8 mouse cellular contexts compared by ENCODE assay signal in genomic region chr7:110628273-110628600, GRCm38 (mm10). TPM values are rescaled to one million over a fixed set of nuclear protein-coding genes. Genes with fewer than 3 reads are reported as not detected.
A peak's percentile ranks its signal among the peaks of the same experiment; 100 is the strongest.
DNase-seq lines count a peak whose midpoint lies in the region; ATAC-seq and TF ChIP-seq lines count a peak whose summit lies in the region.

No protein-coding gene starts in this region.

- no peaks in the 10 kb centered on the region for H3K36me3 ChIP-seq in heart, embryonic 10.5 days
- no peaks in the 10 kb centered on the region for H3K36me3 ChIP-seq in E14TG2a.4 (ENCODE audit: insufficient read depth, low read length)
- no peaks in the 10 kb centered on the region for H3K36me3 ChIP-seq in forebrain, embryonic 16.5 days (ENCODE audit: control insufficient read depth, insufficient read depth)
- no peaks in the 10 kb centered on the region for H3K36me3 ChIP-seq in liver, embryonic 16.5 days (ENCODE audit: control insufficient read depth, insufficient read depth)

- peaks cover 73% of the 10 kb centered on the region for H3K27me3 ChIP-seq in heart, embryonic 10.5 days (ENCODE audit: insufficient read depth, poor library complexity, severe bottlenecking)
- H3K27me3 ChIP-seq in E14TG2a.4 (ENCODE audit: insufficient read depth, low read length), result peaks cover 89% of the 10 kb centered on the region
- H3K27me3 ChIP-seq in forebrain, embryonic 16.5 days (replicated peaks; ENCODE audit: control insufficient read depth, insufficient read depth, low read length), result peaks cover 43% of the 10 kb centered on the region
- peaks cover 68% of the 10 kb centered on the region for H3K27me3 ChIP-seq in liver, embryonic 16.5 days (ENCODE audit: control insufficient read depth, insufficient read depth, low read depth, low read length)

- H3K4me1 ChIP-seq in heart, embryonic 10.5 days, result peaks cover 61% of the 10 kb centered on the region
- peaks cover 62% of the 10 kb centered on the region for H3K4me1 ChIP-seq in E14TG2a.4 (replicated peaks; ENCODE audit: low read depth, low read length)
- H3K4me1 ChIP-seq in forebrain, embryonic 16.5 days (replicated peaks; ENCODE audit: control insufficient read depth, insufficient read depth, low read length), result peaks cover 40% of the 10 kb centered on the region
- H3K4me1 ChIP-seq in liver, embryonic 16.5 days (ENCODE audit: control insufficient read depth, low read depth, low read length), result peaks cover 6% of the 10 kb centered on the region

- ATAC-seq in forebrain, embryonic 16.5 days, result no peak
- ATAC-seq in liver, embryonic 16.5 days (ENCODE audit: low read depth), result no peak

- H3K27ac ChIP-seq in heart, embryonic 10.5 days, result peak overlapping the region; percentile 75
- no peak overlapping the region for H3K27ac ChIP-seq in forebrain, embryonic 16.5 days (ENCODE audit: low read length)
- H3K27ac ChIP-seq in liver, embryonic 16.5 days (ENCODE audit: low read length), result no peak overlapping the region

- H3K9me3 ChIP-seq in heart, embryonic 10.5 days, result no peaks in the 10 kb centered on the region
- H3K9me3 ChIP-seq in E14TG2a.4 (ENCODE audit: low read length), result no peaks in the 10 kb centered on the region
- no peaks in the 10 kb centered on the region for H3K9me3 ChIP-seq in forebrain, embryonic 16.5 days (ENCODE audit: control insufficient read depth, low read length)
- no peaks in the 10 kb centered on the region for H3K9me3 ChIP-seq in liver, embryonic 16.5 days (replicated peaks; ENCODE audit: control insufficient read depth, low read length)

- DNase-seq in heart, embryonic 10.5 days (ENCODE audit: low spot score), result no peak
- no peak for DNase-seq in heart, adult 9 months (ENCODE audit: low spot score in 2 of 2)
- DNase-seq in natural killer cell, adult 2 months (ENCODE audit: low spot score in 2 of 2), result no peak
- DNase-seq in right cerebral cortex, postnatal 36 days (ENCODE audit: low spot score in 2 of 2), result no peak
- DNase-seq in urinary bladder, postnatal 25 days (ENCODE audit: low spot score), result no peak

- TF ChIP-seq CTCF in E14TG2a.4 (conservative IDR thresholded peaks at IDR 0.05; ENCODE audit: low read length), result no peak

- H3K9ac ChIP-seq in forebrain, embryonic 16.5 days (replicated peaks; ENCODE audit: low read depth, low read length), result no peak overlapping the region; the same call in none of the 2 replicates
- no peak overlapping the region for H3K9ac ChIP-seq in liver, embryonic 16.5 days (ENCODE audit: low read depth, low read length)

- peak overlapping the region; percentile 71 for H3K4me2 ChIP-seq in forebrain, embryonic 16.5 days (ENCODE audit: low read length)
- peak overlapping the region; percentile 63 for H3K4me2 ChIP-seq in liver, embryonic 16.5 days (ENCODE audit: low read depth, low read length)

- peak overlapping the region; percentile 70 for H3K4me3 ChIP-seq in heart, embryonic 10.5 days
- H3K4me3 ChIP-seq in E14TG2a.4 (replicated peaks; ENCODE audit: low read length), result peak overlapping the region; percentile 76
- H3K4me3 ChIP-seq in forebrain, embryonic 16.5 days (replicated peaks; ENCODE audit: low read length), result peak overlapping the region; percentile 45
- H3K4me3 ChIP-seq in liver, embryonic 16.5 days (ENCODE audit: low read depth, low read length), result peak overlapping the region; percentile 54

- WGBS in heart, embryonic 10.5 days, result under 1% methylated on average over 11 of the region's 11 CpGs
- 3% methylated on average over 11 of the region's 11 CpGs for WGBS in forebrain, embryonic 16.5 days
- 3% methylated on average over 11 of the region's 11 CpGs for WGBS in liver, embryonic 16.5 days (ENCODE audit: insufficient replicate concordance)

RNA-seq across cellular contexts. Expression of gene Adm, which starts 0.8 kb away (rescaled TPM):
- 9.3 and 13.1 TPM in 2 replicates for polyA plus RNA-seq in heart, embryonic 10.5 days (2016; fragmentation: Nextera tagmentation; extraction: Ambion mirVana)
- polyA plus RNA-seq in forebrain, embryonic 16.5 days (2015; fragmentation: Nextera tagmentation; extraction: Ambion mirVana), result 3.8 and 6.4 TPM in 2 replicates
- polyA plus RNA-seq in liver, embryonic 16.5 days (2015; fragmentation: Nextera tagmentation; extraction: Ambion mirVana), result 1.9 and 2.1 TPM in 2 replicates

RNA-seq across cellular contexts. Expression of gene Sbf2, which starts 13.5 kb away (rescaled TPM):
- 28.6 and 33.4 TPM in 2 replicates for polyA plus RNA-seq in heart, embryonic 10.5 days (2016; fragmentation: Nextera tagmentation; extraction: Ambion mirVana)
- 75.4 and 75.7 TPM in 2 replicates for polyA plus RNA-seq in forebrain, embryonic 16.5 days (2015; fragmentation: Nextera tagmentation; extraction: Ambion mirVana)
- polyA plus RNA-seq in liver, embryonic 16.5 days (2015; fragmentation: Nextera tagmentation; extraction: Ambion mirVana), result 5.8 and 7.3 TPM in 2 replicates
